Mouse (Mus musculus) hindbrain, embryonic 14.5 days (tissue): ENCODE results near the gene Phf21b. TPM values are rescaled to one million over a fixed set of nuclear protein-coding genes. Genes with fewer than 3 reads are reported as not detected.
"Not testable (repeated sequence)": the region's sequence is repeated elsewhere in the genome, so short reads cannot be mapped to it uniquely, and the experiment has no call there.

Experiments used
- ATAC-seq: fragments of 200-750 bp; cut with Nextera tagmentation; 2 replicates; pipeline ENCODE4 v1.8.0; 2017; ENCODE audit warnings: moderate number of reproducible peaks, mild to moderate bottlenecking, moderate TSS enrichment, moderate library complexity; ENCODE audit not compliant: low FRiP score
- DNase-seq: peaks from one replicate; pipeline ENCODE4 v3.0.0-alpha.2; 2015; ENCODE audit warnings: low spot score
- H3K27ac ChIP-seq: fragments of 300-500 bp; sonication (generic); 2 replicates; pipeline ENCODE4 v1.5.1; 2014; ENCODE audit warnings: mild to moderate bottlenecking, moderate library complexity
- H3K27me3 ChIP-seq: fragments of 300-500 bp; sonication (generic); 2 replicates; pipeline ENCODE4 v1.6.1; 2014; ENCODE audit warnings: mild to moderate bottlenecking, low read length, mixed read lengths; ENCODE audit not compliant: control insufficient read depth, insufficient read depth
- H3K36me3 ChIP-seq: fragments of 300-500 bp; sonication (generic); replicated peaks from 2 replicates; pipeline ENCODE4 v1.6.1; 2014; ENCODE audit not compliant: control insufficient read depth, insufficient read depth
- H3K4me1 ChIP-seq: fragments of 300-500 bp; sonication (generic); replicated peaks from 2 replicates; pipeline ENCODE4 v1.6.1; 2014; ENCODE audit warnings: antibody characterized with exemption, low read length, mixed read lengths; ENCODE audit not compliant: control insufficient read depth, insufficient read depth
- H3K4me2 ChIP-seq: fragments of 300-500 bp; sonication (generic); replicated peaks from 2 replicates; pipeline ENCODE4 v1.6.1; 2014; ENCODE audit warnings: mild to moderate bottlenecking, moderate library complexity
- H3K4me3 ChIP-seq: fragments of 300-500 bp; sonication (generic); replicated peaks from 2 replicates; pipeline ENCODE4 v1.5.1; 2014; ENCODE audit warnings: mild to moderate bottlenecking, low read length
- H3K9ac ChIP-seq: fragments of 300-500 bp; sonication (generic); 2 replicates; pipeline ENCODE4 v1.6.1; 2014
- H3K9me3 ChIP-seq: fragments of 300-500 bp; sonication (generic); 2 replicates; pipeline ENCODE4 v1.6.1; 2016; ENCODE audit warnings: low read length; ENCODE audit not compliant: control insufficient read depth
- WGBS: fragments of 180-500 bp; shearing (Covaris S2); extraction: QIAGEN DNeasy Blood & Tissue Kit; methylation state at CpG from one replicate; pipeline ENCODE4 v1.1.7; 2014; 5-methylcytosine and 5-hydroxymethylcytosine counted together
- polyA plus RNA-seq: library from polyadenylated mRNA; unstranded; fragments of >200 nt; fragmentation: Nextera tagmentation; extraction: Ambion mirVana; gene quantifications from 2 replicates; pipeline ENCODE4 v1.2.1, GENCODE M21; 2014

The Phf21b gene
- polyA plus RNA-seq, 1 experiment from 2014 or later = 8.8 TPM

GRCm38 (mm10) chr15:84769641-84770341 lies 86.1 kb downstream of the Phf21b start:
- WGBS = 87% methylated on average over 11 of the region's 11 CpGs

DNA sequence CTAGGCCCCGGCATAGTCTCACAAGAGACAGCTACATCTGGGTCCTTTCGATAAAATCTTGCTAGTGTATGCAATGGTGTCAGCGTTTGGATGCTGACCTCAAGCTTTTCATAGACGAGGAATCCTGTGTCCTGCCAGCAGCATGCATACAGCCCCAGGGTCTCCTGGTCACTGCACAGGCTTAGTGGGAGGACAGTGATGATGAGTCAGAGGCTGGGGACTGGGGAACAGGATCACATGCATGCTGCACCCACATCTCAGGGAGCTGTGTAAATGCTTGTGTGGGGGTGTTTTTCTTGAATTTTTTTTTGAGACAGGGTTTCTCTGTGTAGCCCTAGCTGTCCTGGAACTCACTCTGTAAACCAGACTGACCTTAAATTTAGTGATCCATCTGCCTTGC lies 87.3 kb downstream of the Phf21b start:
- not testable (repeated sequence) for ATAC-seq, H3K9ac ChIP-seq, H3K4me2 ChIP-seq, H3K27ac ChIP-seq, H3K9me3 ChIP-seq, H3K36me3 ChIP-seq, DNase-seq, H3K4me3 ChIP-seq, H3K27me3 ChIP-seq, H3K4me1 ChIP-seq
- 79% methylated on average over 3 of the region's 4 CpGs for WGBS

More at GRCm38 (mm10) chr15:84769641-84770341, 86.1 kb downstream of the Phf21b start:
- no peaks in the 10 kb centered on the region for H3K9me3 ChIP-seq
- no peaks in the 10 kb centered on the region for H3K27me3 ChIP-seq
- H3K36me3 ChIP-seq = no peaks in the 10 kb centered on the region
- no peak for DNase-seq
- H3K4me3 ChIP-seq = no peak overlapping the region
- H3K4me1 ChIP-seq = peaks cover 8% of the 10 kb centered on the region
- H3K27ac ChIP-seq = no peak overlapping the region
- no peak overlapping the region for H3K4me2 ChIP-seq
- H3K9ac ChIP-seq = no peak overlapping the region
- no peak for ATAC-seq

- H3K27ac ChIP-seq = no peak overlapping the region
- WGBS = 40% methylated on average over 10 of the region's 10 CpGs
- no peak overlapping the region for H3K4me2 ChIP-seq
- DNase-seq = no peak
- no peak for ATAC-seq
- no peaks in the 10 kb centered on the region for H3K9me3 ChIP-seq
- no peak overlapping the region for H3K9ac ChIP-seq
- H3K4me3 ChIP-seq = no peak overlapping the region
- H3K4me1 ChIP-seq = peaks cover 9% of the 10 kb centered on the region
- no peaks in the 10 kb centered on the region for H3K36me3 ChIP-seq
- H3K27me3 ChIP-seq = no peaks in the 10 kb centered on the region
Measured at GRCm38 (mm10) chr15:84766621-84767020, 89.2 kb downstream of the Phf21b start.

- DNase-seq (no peak), ATAC-seq (no peak)
- Histone ChIP-seq H3K27me3 (no peaks in the 10 kb centered on the region), H3K9ac (no peak overlapping the region), H3K9me3 (no peaks in the 10 kb centered on the region), H3K4me2 (no peak overlapping the region), H3K36me3 (no peaks in the 10 kb centered on the region), H3K27ac (no peak overlapping the region), H3K4me3 (no peak overlapping the region), H3K4me1 (peaks cover 9% of the 10 kb centered on the region)
- 11% methylated on average over 7 of the region's 7 CpGs for WGBS
Measured at GRCm38 (mm10) chr15:84763423-84763812, 92.4 kb downstream of the Phf21b start.

- Histone ChIP-seq H3K9me3 (no peaks in the 10 kb centered on the region), H3K27ac (no peak overlapping the region; the same call in 1 of the 2 replicates), H3K27me3 (no peaks in the 10 kb centered on the region), H3K4me2 (no peak overlapping the region), H3K9ac (no peak overlapping the region), H3K4me3 (no peak overlapping the region), H3K36me3 (no peaks in the 10 kb centered on the region), H3K4me1 (peaks cover 9% of the 10 kb centered on the region)
- 34% methylated on average over 8 of the region's 8 CpGs for WGBS
- 0 out of 2 replicates have a peak, but pooled peaks have one; percentile 50 for ATAC-seq
- DNase-seq = peak; percentile 45
Measured at GRCm38 (mm10) chr15:84762712-84763422, 93.0 kb downstream of the Phf21b start.

- 26% methylated on average over 4 of the region's 4 CpGs for WGBS
- Histone ChIP-seq H3K9me3 (no peaks in the 10 kb centered on the region), H3K27me3 (0 out of 2 replicates have a peak, but pooled peaks cover 6% of the 10 kb centered on the region), H3K4me1 (peaks cover 20% of the 10 kb centered on the region), H3K4me3 (no peak overlapping the region), H3K4me2 (no peak overlapping the region), H3K9ac (no peak overlapping the region), H3K36me3 (no peaks in the 10 kb centered on the region), H3K27ac (no peak overlapping the region)
- DNase-seq = peak; percentile 54
- ATAC-seq = no peak
Measured at GRCm38 (mm10) chr15:84758493-84758892, 97.4 kb downstream of the Phf21b start.

GRCm38 (mm10) chr15:84756426-84756825 lies 99.4 kb downstream of the Phf21b start:
- WGBS = 2% methylated on average over 21 of the region's 22 CpGs
- peak overlapping the region; percentile 46 for H3K9ac ChIP-seq
- peak overlapping the region; percentile 68 for H3K27ac ChIP-seq
- 0 out of 2 replicates have a peak, but pooled peaks cover 6% of the 10 kb centered on the region for H3K27me3 ChIP-seq
- peaks cover 12% of the 10 kb centered on the region for H3K4me1 ChIP-seq
- peak overlapping the region; percentile 61 for H3K4me2 ChIP-seq
- H3K4me3 ChIP-seq = peak overlapping the region; percentile 21
- no peaks in the 10 kb centered on the region for H3K9me3 ChIP-seq
- DNase-seq (peak; percentile 63), ATAC-seq (peak; percentile 64; the same call in 1 of the 2 replicates)
- no peaks in the 10 kb centered on the region for H3K36me3 ChIP-seq

GRCm38 (mm10) chr15:84754987-84755386 lies 100.9 kb downstream of the Phf21b start:
- ATAC-seq = peak; percentile 44; the same call in 1 of the 2 replicates
- no peak overlapping the region for H3K4me3 ChIP-seq
- WGBS = 12% methylated on average over 3 of the region's 3 CpGs
- H3K4me2 ChIP-seq = no peak overlapping the region
- no peak overlapping the region for H3K9ac ChIP-seq
- H3K27ac ChIP-seq = no peak overlapping the region
- H3K36me3 ChIP-seq = no peaks in the 10 kb centered on the region
- H3K27me3 ChIP-seq = 0 out of 2 replicates have a peak, but pooled peaks cover 6% of the 10 kb centered on the region
- H3K4me1 ChIP-seq = peaks cover 12% of the 10 kb centered on the region
- peak; percentile 81 for DNase-seq
- H3K9me3 ChIP-seq = no peaks in the 10 kb centered on the region

GRCm38 (mm10) chr15:84745831-84746230 lies 110.0 kb downstream of the Phf21b start:
- no peaks in the 10 kb centered on the region for H3K9me3 ChIP-seq
- no peak overlapping the region for H3K4me3 ChIP-seq
- ATAC-seq = no peak
- DNase-seq = no peak
- H3K4me1 ChIP-seq = no peaks in the 10 kb centered on the region
- WGBS = 87% methylated on average over 4 of the region's 4 CpGs
- H3K27ac ChIP-seq = no peak overlapping the region
- no peak overlapping the region for H3K4me2 ChIP-seq
- H3K36me3 ChIP-seq = no peaks in the 10 kb centered on the region
- no peak overlapping the region for H3K9ac ChIP-seq
- no peaks in the 10 kb centered on the region for H3K27me3 ChIP-seq
